Mouse (Mus musculus) lung, embryonic 16.5 days (tissue): ENCODE measurements around the gene Atp13a3. TPM values are rescaled to one million over a fixed set of nuclear protein-coding genes. Genes with fewer than 3 reads are reported as not detected.
A peak's percentile ranks its signal among the peaks of the same experiment; 100 is the strongest.

Experiments used
- ATAC-seq: fragments of 200-750 bp; cut with Nextera tagmentation; 2 replicates; pipeline ENCODE4 v1.8.0; 2017; ENCODE audit warnings: low read depth, mild to moderate bottlenecking, moderate library complexity
- H3K27ac ChIP-seq: fragments of 300-500 bp; sonication (generic); 2 replicates; pipeline ENCODE4 v1.5.1; 2014; ENCODE audit warnings: mild to moderate bottlenecking, control low read depth, low read length
- H3K27me3 ChIP-seq: fragments of 300-500 bp; sonication (generic); 2 replicates; pipeline ENCODE4 v1.6.1; 2014; ENCODE audit warnings: low read depth, low read length, mixed read lengths; ENCODE audit not compliant: control insufficient read depth, insufficient read depth
- H3K36me3 ChIP-seq: fragments of 300-500 bp; sonication (generic); 2 replicates; pipeline ENCODE4 v1.6.1; 2014; ENCODE audit warnings: low read length; ENCODE audit not compliant: control insufficient read depth, insufficient read depth
- H3K4me1 ChIP-seq: fragments of 300-500 bp; sonication (generic); replicated peaks from 2 replicates; pipeline ENCODE4 v1.6.1; 2014; ENCODE audit warnings: low read length, mixed read lengths; ENCODE audit not compliant: control insufficient read depth, insufficient read depth
- H3K4me2 ChIP-seq: fragments of 300-500 bp; sonication (generic); 2 replicates; pipeline ENCODE4 v1.6.1; 2014; ENCODE audit warnings: low read depth, low read length, control low read depth
- H3K4me3 ChIP-seq: fragments of 300-500 bp; sonication (generic); 2 replicates; pipeline ENCODE4 v1.5.1; 2014; ENCODE audit warnings: mild to moderate bottlenecking, low read length, control low read depth
- H3K9ac ChIP-seq: fragments of 300-500 bp; sonication (generic); 2 replicates; pipeline ENCODE4 v1.6.1; 2014; ENCODE audit warnings: low read length, control low read depth
- H3K9me3 ChIP-seq: fragments of 300-500 bp; sonication (generic); 2 replicates; pipeline ENCODE4 v1.6.1; 2016; ENCODE audit warnings: low read length; ENCODE audit not compliant: control insufficient read depth
- WGBS: fragments of 180-500 bp; shearing (Covaris S2); extraction: QIAGEN DNeasy Blood & Tissue Kit; methylation state at CpG from one replicate; pipeline ENCODE4 v1.1.7; 2014; 5-methylcytosine and 5-hydroxymethylcytosine counted together
- polyA plus RNA-seq: library from polyadenylated mRNA; unstranded; fragments of >200 nt; fragmentation: Nextera tagmentation; extraction: Ambion mirVana; gene quantifications from 2 replicates; pipeline ENCODE4 v1.2.1, GENCODE M21; 2015

Atp13a3 gene
- polyA plus RNA-seq, 1 experiment from 2014 or later, result 12.0 TPM

GRCm38 (mm10) chr16:30425980-30426379 is 20.2 kb upstream of the Atp13a3 start:
- ATAC-seq, result no peak

GRCm38 (mm10) chr16:30424053-30424452 is 18.3 kb upstream of the Atp13a3 start:
- Histone ChIP-seq H3K4me3 (no peak overlapping the region), H3K4me2 (no peak overlapping the region), H3K27ac (no peak overlapping the region), H3K9ac (no peak overlapping the region), H3K9me3 (no peaks in the 10 kb centered on the region), H3K4me1 (no peaks in the 10 kb centered on the region), H3K36me3 (no peaks in the 10 kb centered on the region), H3K27me3 (no peaks in the 10 kb centered on the region)
- 70% methylated on average over 5 of the region's 5 CpGs for WGBS
- ATAC-seq, result no peak

More at GRCm38 (mm10) chr16:30425980-30426379, 20.2 kb upstream of the Atp13a3 start:
- H3K27me3 ChIP-seq, result no peaks in the 10 kb centered on the region
- H3K4me3 ChIP-seq, result no peak overlapping the region
- 74% methylated on average over 1 of the region's 1 CpGs for WGBS
- no peaks in the 10 kb centered on the region for H3K36me3 ChIP-seq
- no peak overlapping the region for H3K27ac ChIP-seq
- no peak overlapping the region for H3K4me2 ChIP-seq
- H3K4me1 ChIP-seq, result no peaks in the 10 kb centered on the region
- H3K9me3 ChIP-seq, result no peaks in the 10 kb centered on the region
- H3K9ac ChIP-seq, result no peak overlapping the region

GRCm38 (mm10) chr16:30416707-30417106 is 10.9 kb upstream of the Atp13a3 start:
- no peak for ATAC-seq
- H3K27me3 ChIP-seq, result no peaks in the 10 kb centered on the region

GRCm38 (mm10) chr16:30416284-30416683 is 10.5 kb upstream of the Atp13a3 start:
- no peaks in the 10 kb centered on the region for H3K9me3 ChIP-seq
- no peak overlapping the region for H3K27ac ChIP-seq
- H3K4me1 ChIP-seq, result 0 out of 2 replicates have a peak, but pooled peaks cover 3% of the 10 kb centered on the region
- no peak for ATAC-seq
- H3K4me2 ChIP-seq, result no peak overlapping the region
- no peaks in the 10 kb centered on the region for H3K27me3 ChIP-seq
- H3K4me3 ChIP-seq, result no peak overlapping the region
- 56% methylated on average over 5 of the region's 5 CpGs for WGBS
- H3K36me3 ChIP-seq, result no peaks in the 10 kb centered on the region
- no peak overlapping the region for H3K9ac ChIP-seq

More at GRCm38 (mm10) chr16:30416707-30417106, 10.9 kb upstream of the Atp13a3 start:
- Histone ChIP-seq H3K27ac (no peak overlapping the region), H3K4me2 (no peak overlapping the region), H3K9ac (no peak overlapping the region), H3K9me3 (no peaks in the 10 kb centered on the region), H3K4me3 (no peak overlapping the region), H3K36me3 (no peaks in the 10 kb centered on the region), H3K4me1 (0 out of 2 replicates have a peak, but pooled peaks cover 3% of the 10 kb centered on the region)
- WGBS, result 58% methylated on average over 2 of the region's 2 CpGs

GRCm38 (mm10) chr16:30412680-30413079 is 6.9 kb upstream of the Atp13a3 start:
- no peak overlapping the region for H3K4me2 ChIP-seq
- H3K9me3 ChIP-seq, result no peaks in the 10 kb centered on the region
- H3K4me1 ChIP-seq, result 0 out of 2 replicates have a peak, but pooled peaks cover 3% of the 10 kb centered on the region
- WGBS, result 59% methylated on average over 3 of the region's 3 CpGs
- H3K27ac ChIP-seq, result no peak overlapping the region
- ATAC-seq, result no peak
- H3K36me3 ChIP-seq, result no peaks in the 10 kb centered on the region
- H3K27me3 ChIP-seq, result no peaks in the 10 kb centered on the region
- H3K4me3 ChIP-seq, result no peak overlapping the region
- H3K9ac ChIP-seq, result no peak overlapping the region

GRCm38 (mm10) chr16:30410914-30411313 is 5.1 kb upstream of the Atp13a3 start:
- no peaks in the 10 kb centered on the region for H3K27me3 ChIP-seq

GRCm38 (mm10) chr16:30407513-30407912 is 1.7 kb upstream of the Atp13a3 start:
- no peak for ATAC-seq
- WGBS, result 62% methylated on average over 2 of the region's 2 CpGs

More at GRCm38 (mm10) chr16:30410914-30411313, 5.1 kb upstream of the Atp13a3 start:
- no peak overlapping the region for H3K9ac ChIP-seq
- no peak overlapping the region for H3K27ac ChIP-seq
- 85% methylated on average over 4 of the region's 4 CpGs for WGBS
- no peaks in the 10 kb centered on the region for H3K4me1 ChIP-seq
- H3K4me3 ChIP-seq, result no peak overlapping the region
- H3K36me3 ChIP-seq, result no peaks in the 10 kb centered on the region
- no peaks in the 10 kb centered on the region for H3K9me3 ChIP-seq
- no peak overlapping the region for H3K4me2 ChIP-seq
- no peak for ATAC-seq

GRCm38 (mm10) chr16:30403528-30403927 is 2.2 kb downstream of the Atp13a3 start:
- Histone ChIP-seq H3K9me3 (no peaks in the 10 kb centered on the region), H3K4me2 (no peak overlapping the region), H3K27ac (no peak overlapping the region), H3K4me3 (no peak overlapping the region), H3K36me3 (no peaks in the 10 kb centered on the region), H3K27me3 (no peaks in the 10 kb centered on the region), H3K9ac (no peak overlapping the region), H3K4me1 (no peaks in the 10 kb centered on the region)
- 79% methylated on average over 3 of the region's 3 CpGs for WGBS
- ATAC-seq, result no peak

More at GRCm38 (mm10) chr16:30407513-30407912, 1.7 kb upstream of the Atp13a3 start:
- Histone ChIP-seq H3K36me3 (no peaks in the 10 kb centered on the region), H3K9me3 (no peaks in the 10 kb centered on the region), H3K4me2 (no peak overlapping the region), H3K9ac (no peak overlapping the region), H3K27ac (no peak overlapping the region), H3K4me3 (no peak overlapping the region), H3K27me3 (no peaks in the 10 kb centered on the region), H3K4me1 (no peaks in the 10 kb centered on the region)

- Histone ChIP-seq H3K36me3 (no peaks in the 10 kb centered on the region), H3K4me2 (no peak overlapping the region), H3K4me3 (no peak overlapping the region), H3K4me1 (peaks cover 9% of the 10 kb centered on the region; the same call in 1 of the 2 replicates), H3K27me3 (no peaks in the 10 kb centered on the region), H3K9me3 (no peaks in the 10 kb centered on the region), H3K9ac (no peak overlapping the region; the same call in 1 of the 2 replicates), H3K27ac (peak overlapping the region; percentile 53)
- peak; percentile 47; the same call in 1 of the 2 replicates for ATAC-seq
- 23% methylated on average over 15 of the region's 15 CpGs for WGBS
Measured at GRCm38 (mm10) chr16:30397127-30398057, 8.4 kb downstream of the Atp13a3 start.
